Mouse (Mus musculus) kidney, adult 9 months (tissue): Measurements from ENCODE around the gene Atf7ip2.
A peak's percentile ranks its signal among the peaks of the same experiment; 100 is the strongest.
"Not testable (repeated sequence)": the region's sequence is repeated elsewhere in the genome, so short reads cannot be mapped to it uniquely, and the experiment has no call there.

ENCODE experiments used
- DNase-seq: peaks from one replicate; pipeline ENCODE4 v3.0.0; 2022

The Atf7ip2 gene

GRCm38 (mm10) chr16:10192679-10193506 lies at the start of gene Atf7ip2:
Gene Atf7ip2 (plus strand): TSS chr16:10192712.
- peak; percentile 89 for DNase-seq

GRCm38 (mm10) chr16:10143166-10143565 lies 49.3 kb upstream of the Atf7ip2 start:
- DNase-seq, result peak; percentile 48

GRCm38 (mm10) chr16:10147401-10147800 lies 45.1 kb upstream of the Atf7ip2 start:
- no peak for DNase-seq

- no peak for DNase-seq
Measured at GRCm38 (mm10) chr16:10169123-10169905, 23.2 kb upstream of the Atf7ip2 start.

- no peak for DNase-seq
Measured at GRCm38 (mm10) chr16:10170005-10170404, 22.5 kb upstream of the Atf7ip2 start, which contains the start of gene Rpl39l. Gene Rpl39l (plus strand): TSS chr16:10170226.

GRCm38 (mm10) chr16:10171276-10171675 lies 21.2 kb upstream of the Atf7ip2 start:
- DNase-seq, result no peak

DNA sequence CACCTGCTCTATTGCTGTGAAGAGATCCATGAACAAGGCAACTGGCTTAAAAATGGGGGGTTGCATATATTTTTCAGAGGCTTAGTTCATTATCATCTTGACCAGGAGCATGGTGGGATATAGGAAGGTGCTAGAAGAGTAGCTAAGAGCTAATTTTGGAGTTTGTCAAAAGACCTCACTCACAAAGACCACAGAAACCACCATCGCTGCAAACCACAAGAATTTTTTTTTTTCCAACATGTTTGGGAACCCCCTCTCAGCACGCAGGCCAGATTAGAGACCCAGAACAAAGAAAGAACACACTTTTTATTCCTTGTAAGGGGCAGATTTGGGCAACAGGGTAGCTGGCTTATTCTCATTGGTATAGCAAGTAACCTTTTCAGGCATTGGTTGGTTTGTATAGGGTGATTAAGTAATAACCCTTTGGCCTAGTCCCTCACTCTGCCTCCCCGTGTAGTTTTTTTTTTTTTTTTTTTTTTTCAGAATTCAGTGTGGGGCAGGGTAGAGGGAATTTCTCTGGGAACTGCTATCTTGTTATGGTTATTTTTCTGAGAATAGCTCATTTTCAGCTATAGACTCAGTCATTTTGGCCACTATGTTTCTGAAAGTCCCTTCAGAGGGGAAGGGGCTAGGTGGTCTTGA lies 20.2 kb upstream of the Atf7ip2 start:
- DNase-seq, result no peak

- not testable (repeated sequence) for DNase-seq
Measured at GRCm38 (mm10) chr16:10187461-10187860, 5.1 kb upstream of the Atf7ip2 start.

DNA sequence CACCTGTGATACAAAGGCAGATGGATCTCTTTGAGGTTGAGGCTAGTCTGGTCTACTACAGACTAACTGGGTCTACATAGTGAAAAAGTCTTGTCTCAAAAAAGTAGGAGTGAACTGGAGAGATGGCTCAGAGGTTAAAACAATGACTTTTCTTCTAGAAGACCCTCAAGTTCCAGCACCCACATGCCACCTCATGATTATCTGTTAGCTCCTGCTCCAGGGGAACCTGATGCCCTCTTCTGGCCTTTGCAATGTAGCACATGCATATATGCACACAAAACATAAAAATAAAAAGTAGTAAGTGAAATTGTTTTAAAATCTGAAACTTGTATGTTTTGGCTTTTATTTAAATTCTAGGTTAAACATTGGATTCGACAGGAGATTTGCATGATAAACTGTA lies 16.3 kb downstream of the Atf7ip2 start:
- DNase-seq, result no peak

DNA sequence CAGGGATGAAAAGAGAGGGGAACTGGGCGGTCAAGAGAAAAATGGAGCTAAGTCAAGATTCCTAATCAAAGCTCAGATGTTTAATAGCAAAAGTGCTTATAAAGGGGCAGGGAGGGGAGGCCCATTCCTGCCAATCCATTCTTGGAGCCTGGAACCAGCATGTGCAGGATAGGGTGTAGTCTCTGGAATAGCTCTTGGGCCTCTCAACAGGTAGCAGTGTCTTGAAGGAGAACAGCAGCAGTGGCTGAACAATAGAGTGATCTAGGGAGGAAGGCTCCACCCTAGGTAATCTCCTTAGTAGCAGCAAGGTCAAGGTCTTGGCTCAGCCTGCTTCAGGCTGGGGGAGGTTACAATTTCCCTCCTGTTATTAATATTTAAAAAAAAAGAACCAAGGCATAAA lies 23.9 kb downstream of the Atf7ip2 start:
- not testable (repeated sequence) for DNase-seq

- not testable (repeated sequence) for DNase-seq
Measured at GRCm38 (mm10) chr16:10217020-10217419, 24.5 kb downstream of the Atf7ip2 start.

- no peak for DNase-seq
Measured at GRCm38 (mm10) chr16:10227361-10227760, 34.8 kb downstream of the Atf7ip2 start.

- DNase-seq, result no peak
Measured at GRCm38 (mm10) chr16:10236601-10237000, 44.1 kb downstream of the Atf7ip2 start.

DNA sequence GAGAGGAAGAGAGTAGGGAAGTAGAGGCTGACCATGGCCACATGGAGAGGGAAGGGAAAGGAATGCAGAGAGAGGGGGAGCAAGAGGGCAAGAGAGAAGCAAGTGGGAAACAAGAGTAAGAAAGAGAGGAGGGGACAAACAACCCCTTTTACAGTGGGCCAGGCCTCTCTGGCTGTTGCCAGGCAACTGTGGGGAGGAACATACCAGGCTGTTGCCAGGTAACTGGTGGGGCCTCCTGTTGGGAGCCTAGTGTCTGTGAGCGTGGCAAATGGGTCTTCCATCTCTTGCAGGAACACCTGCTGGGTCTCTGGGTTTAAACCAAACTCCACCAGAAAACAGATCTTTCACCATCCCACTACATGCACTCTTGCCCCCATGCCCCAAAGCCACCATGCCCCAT lies 61.5 kb downstream of the Atf7ip2 start:
- no peak for DNase-seq

GRCm38 (mm10) chr16:10272256-10272655 lies 79.7 kb downstream of the Atf7ip2 start:
- DNase-seq, result peak; percentile 49

DNA sequence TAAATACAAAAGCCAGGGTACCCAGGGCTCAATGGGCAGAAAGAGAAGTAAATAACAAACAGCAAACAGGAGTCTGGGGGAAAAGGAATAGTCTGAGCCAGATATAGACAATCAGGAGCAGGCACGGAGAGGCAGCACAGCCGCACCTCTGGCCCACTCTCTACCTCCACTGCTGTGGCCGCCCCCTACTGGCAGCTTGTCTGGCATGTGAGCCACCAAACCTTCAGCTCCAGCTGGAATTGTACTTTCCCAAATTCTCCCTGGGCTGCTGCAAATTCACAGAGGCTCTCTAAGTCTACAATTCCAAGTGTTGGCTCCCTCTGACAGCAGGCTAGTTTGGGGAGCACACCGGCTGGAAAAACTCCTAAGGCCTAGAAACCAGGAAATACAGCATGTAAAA lies 82.0 kb downstream of the Atf7ip2 start:
- DNase-seq, result no peak

- peak; percentile 30 for DNase-seq
Measured at GRCm38 (mm10) chr16:10276778-10277177, 84.3 kb downstream of the Atf7ip2 start.

DNA sequence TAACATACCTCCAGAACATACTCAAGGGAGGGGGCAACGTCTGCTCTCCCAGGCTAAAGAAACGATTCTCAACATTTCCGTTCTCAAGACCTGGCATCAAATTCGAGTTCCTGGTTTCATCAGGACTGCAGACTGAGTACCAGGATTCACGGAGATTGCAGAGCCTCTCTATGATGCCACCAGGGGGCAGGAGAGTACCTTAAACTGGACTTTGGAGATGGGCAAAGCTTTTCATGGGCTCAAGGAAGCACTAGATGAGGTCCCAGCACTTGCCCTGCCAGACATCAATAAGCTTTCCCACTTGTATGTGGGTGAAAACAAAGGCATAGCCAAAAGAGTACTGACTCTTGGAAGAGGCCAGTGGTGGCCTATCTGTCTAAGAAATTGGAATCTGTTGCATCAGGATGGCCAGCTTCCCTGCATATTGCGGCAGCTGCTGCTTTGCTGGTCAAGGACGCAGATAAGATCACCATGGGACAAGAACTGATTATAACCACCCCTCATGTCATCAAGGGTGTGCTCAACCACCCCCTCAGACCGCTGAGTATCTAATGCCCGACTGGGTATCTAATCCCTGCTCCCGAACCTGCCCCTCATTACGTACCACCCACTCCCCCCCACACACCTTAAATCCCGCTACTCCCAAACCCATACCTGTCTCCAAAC lies 87.9 kb downstream of the Atf7ip2 start:
- peak; percentile 85 for DNase-seq

DNA sequence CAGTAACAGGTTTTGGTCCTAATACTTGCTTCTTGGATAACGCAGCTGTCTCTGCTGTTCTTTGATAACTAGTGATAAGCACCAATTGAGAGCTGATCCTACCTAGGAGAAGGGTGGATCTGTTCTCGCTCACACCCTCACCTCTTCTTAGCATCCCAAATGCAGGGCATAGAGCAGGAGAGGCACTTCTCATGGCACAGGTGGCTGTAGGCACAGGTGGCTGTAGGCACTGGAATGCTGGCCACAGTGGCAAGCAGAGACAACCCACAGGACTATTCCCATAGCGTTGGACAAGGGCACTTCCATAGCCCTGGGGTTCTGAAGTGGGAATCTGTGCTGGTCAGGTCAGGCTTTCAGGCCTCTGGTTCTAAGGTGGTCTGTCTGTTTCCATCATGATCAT lies 89.4 kb downstream of the Atf7ip2 start:
- no peak for DNase-seq

DNA sequence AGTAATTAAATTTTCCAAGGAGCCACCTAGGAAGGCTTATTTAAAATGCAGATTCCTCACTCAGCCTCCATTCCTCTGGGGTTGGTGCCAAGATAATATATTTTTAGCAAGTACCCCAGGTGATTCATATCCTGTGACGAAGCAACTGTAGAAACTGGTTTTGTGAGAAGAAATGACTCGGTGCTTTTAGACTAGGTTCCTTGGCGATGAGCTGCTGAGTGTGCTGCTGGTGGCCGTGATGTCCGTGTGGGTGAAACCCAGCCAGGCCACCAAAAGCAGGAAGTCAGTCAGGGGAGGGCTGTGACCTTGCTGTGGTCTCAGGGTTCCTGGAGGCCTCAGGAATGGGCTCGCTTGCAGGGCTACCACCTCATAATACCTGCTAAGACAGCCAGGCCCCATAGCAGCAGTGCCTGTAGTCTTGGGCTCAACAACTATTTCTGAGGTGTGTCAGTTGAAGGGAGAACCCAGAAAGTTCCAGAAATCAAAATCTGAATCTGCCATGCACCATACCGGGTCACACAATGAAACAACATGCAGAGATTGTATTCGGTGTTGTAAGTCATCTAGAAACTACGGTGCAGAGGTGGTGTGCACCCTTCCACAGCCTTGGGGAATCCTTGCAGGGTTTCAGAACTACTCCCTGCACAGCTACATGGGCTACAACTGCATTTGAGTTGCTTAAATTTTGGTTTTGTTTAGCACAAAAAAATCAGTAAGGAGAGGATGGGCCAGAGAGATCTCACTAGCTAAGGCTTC lies 94.2 kb downstream of the Atf7ip2 start:
- DNase-seq, result no peak

DNA sequence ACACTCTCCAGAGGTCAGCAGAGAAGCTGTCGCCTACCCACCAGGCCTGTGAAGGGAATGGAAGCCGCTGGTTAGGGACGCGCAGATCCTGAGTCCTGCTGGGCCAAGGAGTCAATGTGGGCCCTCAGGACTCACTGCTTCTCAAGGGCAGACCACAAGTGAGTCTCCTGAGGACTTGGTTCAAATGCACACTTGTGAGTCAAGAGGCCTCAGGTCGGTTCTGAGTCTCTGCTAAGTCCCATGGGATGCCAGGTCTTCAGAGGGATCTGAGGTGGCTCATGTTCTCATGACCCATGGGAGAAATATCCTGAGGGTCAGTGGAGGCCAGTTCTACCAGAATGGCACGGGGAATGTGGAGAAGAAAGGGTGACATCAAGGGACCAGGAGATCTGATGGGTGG lies 95.6 kb downstream of the Atf7ip2 start:
- DNase-seq, result no peak
